Comparison of ENCODE assay signal across 16 mouse cellular contexts in genomic region chr3:148918425-148918824, GRCm38 (mm10).
DNase-seq lines count a peak whose midpoint lies in the region; ATAC-seq and TF ChIP-seq lines count a peak whose summit lies in the region.
"Had no signal": no experiment of that assay in that cellular context is flagged by ENCODE, and none has a peak within 500 bp of the region (broad histone marks: within the 10 kb centered on the region; RNA-seq: fewer than 3 reads in every experiment).

No protein-coding gene starts in this region.

- H3K4me3 ChIP-seq in liver, embryonic 12.5 days = no peak overlapping the region
- H3K4me3 ChIP-seq in bone marrow macrophage, adult 2 months (ENCODE audit: insufficient read depth, low read length) = 0 out of 2 replicates have a peak overlapping the region, but pooled peaks have one; percentile 42
- H3K4me3 ChIP-seq in liver, embryonic 13.5 days (replicated peaks) = no peak overlapping the region
- H3K4me3 ChIP-seq: heart, embryonic 15.5 days; hindbrain, embryonic 15.5 days; limb, embryonic 13.5 days; midbrain, embryonic 12.5 days; neural tube, embryonic 12.5 days had no signal

- H3K27me3 ChIP-seq in liver, embryonic 12.5 days (replicated peaks) = no peaks in the 10 kb centered on the region
- H3K27me3 ChIP-seq in liver, embryonic 13.5 days = no peaks in the 10 kb centered on the region
- H3K27me3 ChIP-seq: heart, embryonic 15.5 days; hindbrain, embryonic 15.5 days; limb, embryonic 13.5 days; midbrain, embryonic 12.5 days; neural tube, embryonic 12.5 days had no signal

- no peak overlapping the region for H3K4me2 ChIP-seq in liver, embryonic 12.5 days
- H3K4me2 ChIP-seq in liver, embryonic 13.5 days = no peak overlapping the region
- H3K4me2 ChIP-seq: heart, embryonic 15.5 days; hindbrain, embryonic 15.5 days; limb, embryonic 13.5 days; midbrain, embryonic 12.5 days; neural tube, embryonic 12.5 days had no signal

- 26% methylated on average over 5 of the region's 5 CpGs for WGBS in liver, embryonic 12.5 days (ENCODE audit: insufficient replicate concordance)
- 33% methylated on average over 5 of the region's 5 CpGs for WGBS in liver, embryonic 13.5 days (ENCODE audit: insufficient replicate concordance)

- peak; percentile 55 for ATAC-seq in liver, embryonic 12.5 days
- ATAC-seq in liver, embryonic 13.5 days (ENCODE audit: low read depth) = peak; percentile 67

- no peak for TF ChIP-seq CTCF in bone marrow macrophage, adult 2 months (IDR thresholded peaks at IDR 0.05; ENCODE audit: low read depth, low read length)

- no peaks in the 10 kb centered on the region for H3K36me3 ChIP-seq in liver, embryonic 12.5 days
- no peaks in the 10 kb centered on the region for H3K36me3 ChIP-seq in liver, embryonic 13.5 days
- H3K36me3 ChIP-seq: heart, embryonic 15.5 days; hindbrain, embryonic 15.5 days; midbrain, embryonic 12.5 days; neural tube, embryonic 12.5 days had no signal

- peaks cover 15% of the 10 kb centered on the region; the same call in 1 of the 2 replicates for H3K4me1 ChIP-seq in liver, embryonic 12.5 days
- H3K4me1 ChIP-seq in bone marrow macrophage, adult 2 months (ENCODE audit: control insufficient read depth, insufficient read depth, low read length) = peaks cover 25% of the 10 kb centered on the region
- peaks cover 4% of the 10 kb centered on the region for H3K4me1 ChIP-seq in liver, embryonic 13.5 days (replicated peaks)

- H3K9ac ChIP-seq in liver, embryonic 12.5 days = no peak overlapping the region
- H3K9ac ChIP-seq in liver, embryonic 13.5 days = no peak overlapping the region
- H3K9ac ChIP-seq: heart, embryonic 15.5 days; hindbrain, embryonic 15.5 days; limb, embryonic 13.5 days; midbrain, embryonic 12.5 days; neural tube, embryonic 12.5 days had no signal

- no peak for DNase-seq in liver
- no peak for DNase-seq in liver, embryonic 13.5 days
- peak; percentile 6 to 14 for DNase-seq in natural killer cell, adult 2 months (ENCODE audit: low spot score in 2 of 2)
- no peak for DNase-seq in right cerebral cortex, postnatal 4 days
- no peak for DNase-seq in MN1 (ENCODE audit: low spot score)
- DNase-seq in ovary, postnatal 10 days (ENCODE audit: low spot score) = no peak
- DNase-seq: cerebellum, adult 2 months; kidney, postnatal 25 days; thymus, adult 2 months had no signal

- H3K9me3 ChIP-seq in liver, embryonic 12.5 days (replicated peaks) = no peaks in the 10 kb centered on the region
- no peaks in the 10 kb centered on the region for H3K9me3 ChIP-seq in liver, embryonic 13.5 days (replicated peaks)
- H3K9me3 ChIP-seq: heart, embryonic 15.5 days; hindbrain, embryonic 15.5 days; limb, embryonic 13.5 days; midbrain, embryonic 12.5 days; neural tube, embryonic 12.5 days had no signal

- H3K27ac ChIP-seq in liver, embryonic 12.5 days = no peak overlapping the region
- peak overlapping the region; percentile 65 for H3K27ac ChIP-seq in bone marrow macrophage, adult 2 months (ENCODE audit: insufficient read depth, low read depth, low read length)
- H3K27ac ChIP-seq in liver, embryonic 13.5 days = no peak overlapping the region
- H3K27ac ChIP-seq: heart, embryonic 15.5 days; hindbrain, embryonic 15.5 days; limb, embryonic 13.5 days; midbrain, embryonic 12.5 days; neural tube, embryonic 12.5 days had no signal

- TF ChIP-seq POLR2A in bone marrow macrophage, adult 2 months (IDR thresholded peaks at IDR 0.05; ENCODE audit: borderline replicate concordance, low read depth, low read length) = no peak

Comparison
In these comparisons a context has a peak if more than half of its experiments do, and no peak if none do; other contexts are left out.
1. DNase-seq: peak in natural killer cell, adult 2 months (2 of 2); none in liver (single experiment), liver, embryonic 13.5 days (single experiment), right cerebral cortex, postnatal 4 days (single experiment), MN1 (single experiment) and ovary, postnatal 10 days (single experiment).